Mouse (Mus musculus) intestine, embryonic 14.5 days (tissue): ENCODE results near the gene Bzw2. TPM values are rescaled to one million over a fixed set of nuclear protein-coding genes. Genes with fewer than 3 reads are reported as not detected.
"Not testable (repeated sequence)": the region's sequence is repeated elsewhere in the genome, so short reads cannot be mapped to it uniquely, and the experiment has no call there.

Experiments
- ATAC-seq: fragments of 200-750 bp; cut with Nextera tagmentation; replicated peaks from 2 replicates; pipeline ENCODE4 v1.8.0; 2017; ENCODE audit warnings: low read depth, moderate number of reproducible peaks, moderate TSS enrichment, moderate library complexity; ENCODE audit not compliant: low FRiP score, low TSS enrichment
- DNase-seq: peaks from one replicate; pipeline ENCODE4 v3.0.0-alpha.2; 2018; ENCODE audit warnings: low spot score
- H3K27ac ChIP-seq: fragments of 300-500 bp; sonication (generic); 2 replicates; pipeline ENCODE4 v1.5.1; 2014; ENCODE audit warnings: low read depth, mild to moderate bottlenecking, control low read depth
- H3K27me3 ChIP-seq: fragments of 300-500 bp; sonication (generic); replicated peaks from 2 replicates; pipeline ENCODE4 v1.6.1; 2014; ENCODE audit warnings: low read length, control low read depth; ENCODE audit not compliant: control insufficient read depth, insufficient read depth
- H3K36me3 ChIP-seq: fragments of 300-500 bp; sonication (generic); 2 replicates; pipeline ENCODE4 v1.6.1; 2014; ENCODE audit warnings: low read length, control low read depth; ENCODE audit not compliant: control insufficient read depth, insufficient read depth
- H3K4me1 ChIP-seq: fragments of 300-500 bp; sonication (generic); replicated peaks from 2 replicates; pipeline ENCODE4 v1.6.1; 2014; ENCODE audit warnings: low read length, control low read depth, mixed read lengths; ENCODE audit not compliant: control insufficient read depth, insufficient read depth
- H3K4me2 ChIP-seq: fragments of 300-500 bp; sonication (generic); 2 replicates; pipeline ENCODE4 v1.6.1; 2014; ENCODE audit warnings: low read length
- H3K4me3 ChIP-seq: fragments of 300-500 bp; sonication (generic); 2 replicates; pipeline ENCODE4 v1.5.1; 2014; ENCODE audit warnings: low read depth, low read length, control low read depth, mixed read lengths
- H3K9ac ChIP-seq: fragments of 300-500 bp; sonication (generic); 2 replicates; pipeline ENCODE4 v1.6.1; 2014; ENCODE audit warnings: mild to moderate bottlenecking, low read length
- H3K9me3 ChIP-seq: fragments of 300-500 bp; sonication (generic); 2 replicates; pipeline ENCODE4 v1.6.1; 2016; ENCODE audit warnings: low read length, control low read depth; ENCODE audit not compliant: control insufficient read depth
- WGBS: fragments of 180-500 bp; shearing (Covaris S2); extraction: QIAGEN DNeasy Blood & Tissue Kit; methylation state at CpG from one replicate; pipeline ENCODE4 v1.1.7; 2014; 5-methylcytosine and 5-hydroxymethylcytosine counted together
- polyA plus RNA-seq: library from polyadenylated mRNA; unstranded; fragments of >200 nt; fragmentation: Nextera tagmentation; extraction: Ambion mirVana; gene quantifications from 2 replicates; pipeline ENCODE4 v1.2.1, GENCODE M21; 2014

Bzw2 gene
- polyA plus RNA-seq: 235 and 249 TPM in 2 replicates

GRCm38 (mm10) chr12:36157638-36158308, at the start of gene Bzw2:
Gene Bzw2 (minus strand): TSS chr12:36158080.
- Histone ChIP-seq H3K9me3 (no peaks in the 10 kb centered on the region), H3K4me2 (peak within 1 kb of the TSS; percentile 68), H3K27ac (peak within 1 kb of the TSS; percentile 89), H3K4me1 (peaks cover 20% of the 10 kb centered on the region), H3K27me3 (no peaks in the 10 kb centered on the region), H3K9ac (peak within 1 kb of the TSS; percentile 82), H3K4me3 (peak within 1 kb of the TSS; percentile 86), H3K36me3 (0 out of 2 replicates have a peak, but pooled peaks cover 2% of the 10 kb centered on the region)
- 1% methylated on average over 26 of the region's 26 CpGs for WGBS
- DNase-seq (peak; percentile 91), ATAC-seq (peak; percentile 41)

GRCm38 (mm10) chr12:36207072-36207799, 49.4 kb upstream of the Bzw2 start:
- peaks cover 5% of the 10 kb centered on the region; the same call in 1 of the 2 replicates for H3K4me1 ChIP-seq
- WGBS: 32% methylated on average over 9 of the region's 9 CpGs
- DNase-seq (peak; percentile 79), ATAC-seq (peak; percentile 92)
- H3K4me3 ChIP-seq: peak overlapping the region; percentile 0; the same call in 1 of the 2 replicates
- H3K4me2 ChIP-seq: peak overlapping the region; percentile 33
- no peak overlapping the region for H3K9ac ChIP-seq
- no peaks in the 10 kb centered on the region for H3K27me3 ChIP-seq
- H3K36me3 ChIP-seq: no peaks in the 10 kb centered on the region
- H3K9me3 ChIP-seq: no peaks in the 10 kb centered on the region
- peak overlapping the region; percentile 29; the same call in 1 of the 2 replicates for H3K27ac ChIP-seq

- H3K9me3 ChIP-seq, H3K4me1 ChIP-seq, H3K4me2 ChIP-seq, H3K4me3 ChIP-seq, H3K27me3 ChIP-seq, DNase-seq, H3K9ac ChIP-seq, H3K36me3 ChIP-seq, H3K27ac ChIP-seq: not testable (repeated sequence)
- 47% methylated on average over 5 of the region's 5 CpGs for WGBS
- ATAC-seq: 0 out of 2 replicates have a peak, but pooled peaks have one; percentile 62
Measured at GRCm38 (mm10) chr12:36205579-36206119, 47.8 kb upstream of the Bzw2 start.

DNA sequence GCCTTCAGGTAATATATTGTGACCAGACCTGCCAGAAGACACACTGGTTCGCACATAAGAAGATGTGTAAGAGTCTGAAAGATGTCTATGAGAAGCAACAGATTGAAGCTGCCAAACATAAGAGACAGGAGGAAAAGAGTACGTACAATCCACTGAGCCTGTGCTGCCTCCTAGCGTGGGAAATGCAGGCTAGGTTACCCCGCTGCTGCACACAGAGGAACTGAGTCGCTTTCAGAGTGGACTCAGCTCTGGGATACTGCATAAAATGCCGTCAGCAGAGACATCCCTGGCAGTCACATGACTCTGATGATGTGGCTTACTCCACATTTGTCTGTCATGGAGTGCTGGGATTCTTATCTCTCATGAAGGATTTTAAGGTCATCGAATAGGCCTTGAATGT, 37.1 kb upstream of the Bzw2 start:
- Histone ChIP-seq H3K9ac (no peak overlapping the region), H3K27me3 (no peaks in the 10 kb centered on the region), H3K27ac (no peak overlapping the region), H3K36me3 (peaks cover 69% of the 10 kb centered on the region), H3K9me3 (peaks cover 21% of the 10 kb centered on the region), H3K4me3 (no peak overlapping the region), H3K4me1 (no peaks in the 10 kb centered on the region), H3K4me2 (no peak overlapping the region)
- DNase-seq (no peak), ATAC-seq (no peak)
- WGBS: 90% methylated on average over 7 of the region's 7 CpGs

- whole genome bisulfite sequencing: 94% methylated on average over 5 of the region's 5 CpGs
- H3K36me3 ChIP-seq: peaks cover 81% of the 10 kb centered on the region
Measured at GRCm38 (mm10) chr12:36190343-36190742, 32.5 kb upstream of the Bzw2 start.

GRCm38 (mm10) chr12:36189610-36190009, 31.7 kb upstream of the Bzw2 start:
- Histone ChIP-seq H3K4me3 (no peak overlapping the region), H3K9ac (no peak overlapping the region), H3K27me3 (no peaks in the 10 kb centered on the region), H3K9me3 (no peaks in the 10 kb centered on the region), H3K4me1 (no peaks in the 10 kb centered on the region), H3K4me2 (no peak overlapping the region), H3K36me3 (peaks cover 75% of the 10 kb centered on the region), H3K27ac (no peak overlapping the region)
- no peak for ATAC-seq
- DNase-seq: no peak
- 95% methylated on average over 3 of the region's 3 CpGs for WGBS

More at GRCm38 (mm10) chr12:36190343-36190742, 32.5 kb upstream of the Bzw2 start:
- Histone ChIP-seq H3K9me3 (no peaks in the 10 kb centered on the region), H3K4me2 (no peak overlapping the region), H3K9ac (no peak overlapping the region), H3K4me1 (no peaks in the 10 kb centered on the region), H3K27ac (no peak overlapping the region), H3K27me3 (no peaks in the 10 kb centered on the region), H3K4me3 (no peak overlapping the region)
- ATAC-seq: no peak
- no peak for DNase-seq

DNA sequence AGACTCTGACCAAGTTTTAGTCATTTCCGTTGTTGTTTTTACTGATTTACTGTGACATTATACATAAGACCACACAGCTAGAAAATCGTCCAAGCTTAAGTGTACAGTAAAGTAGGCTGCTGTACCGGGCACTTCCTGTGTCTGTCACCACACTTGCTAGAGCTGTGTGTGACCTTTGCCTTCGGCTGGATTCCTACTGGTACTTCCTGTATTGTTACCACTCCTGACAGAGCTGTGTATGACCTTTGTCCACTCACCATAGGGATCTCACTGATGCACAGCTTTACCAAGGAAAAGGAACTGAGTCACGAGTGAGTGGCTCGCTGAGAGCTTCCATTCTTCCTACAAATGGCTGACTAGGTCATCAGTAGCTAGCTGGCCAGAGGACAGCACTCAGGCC, 29.2 kb upstream of the Bzw2 start:
- no peaks in the 10 kb centered on the region for H3K27me3 ChIP-seq
- no peak overlapping the region for H3K9ac ChIP-seq
- no peak for ATAC-seq
- H3K27ac ChIP-seq: no peak overlapping the region
- H3K36me3 ChIP-seq: peaks cover 85% of the 10 kb centered on the region
- 78% methylated on average over 6 of the region's 6 CpGs for WGBS
- DNase-seq: no peak
- H3K4me3 ChIP-seq: no peak overlapping the region
- H3K4me2 ChIP-seq: no peak overlapping the region
- H3K4me1 ChIP-seq: no peaks in the 10 kb centered on the region
- no peaks in the 10 kb centered on the region for H3K9me3 ChIP-seq

DNA sequence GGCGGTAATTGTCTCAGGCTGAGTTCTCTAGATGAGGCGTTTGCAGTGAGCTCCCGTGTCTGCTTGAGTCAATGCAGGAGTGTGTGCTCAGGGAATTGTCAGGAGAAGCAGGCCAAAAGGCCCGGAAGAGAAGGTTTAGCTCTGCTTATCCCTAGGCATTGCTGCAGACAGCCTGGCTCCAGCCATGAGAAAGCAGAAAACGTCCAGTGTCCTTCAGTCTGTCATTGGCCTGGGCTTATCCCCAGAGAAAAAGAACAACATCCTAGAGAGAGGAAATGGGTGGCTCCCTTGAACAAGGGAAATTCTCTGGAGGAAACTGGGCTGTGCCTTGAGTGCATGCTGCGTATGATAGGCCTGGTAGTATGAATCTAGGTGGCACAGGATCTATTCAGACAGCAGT, 24.7 kb upstream of the Bzw2 start:
- no peak for ATAC-seq
- no peaks in the 10 kb centered on the region for H3K27me3 ChIP-seq
- H3K9me3 ChIP-seq: no peaks in the 10 kb centered on the region
- no peak overlapping the region for H3K4me2 ChIP-seq
- H3K36me3 ChIP-seq: peaks cover 64% of the 10 kb centered on the region
- no peak for DNase-seq
- no peak overlapping the region for H3K27ac ChIP-seq
- H3K9ac ChIP-seq: no peak overlapping the region
- H3K4me1 ChIP-seq: no peaks in the 10 kb centered on the region
- 79% methylated on average over 6 of the region's 6 CpGs for WGBS
- H3K4me3 ChIP-seq: no peak overlapping the region
